Mouse (Mus musculus): ENCODE measurements around the gene Ffar1. TPM values are rescaled to one million over a fixed set of nuclear protein-coding genes. Genes with fewer than 3 reads are reported as not detected.
"Not testable (repeated sequence)": the region's sequence is repeated elsewhere in the genome, so short reads cannot be mapped to it uniquely, and the experiment has no call there.

Ffar1 gene
- total RNA-seq, 2 experiments from 2014 or later = not detected

- Histone ChIP-seq H3K4me3 (no peak overlapping the region), H3K27ac (no peak overlapping the region)
- intact Hi-C loops (cut with DNase I) = no loop called here
- DNase-seq = no peak
- no peak for TF ChIP-seq CTCF (IDR thresholded peaks at IDR 0.05)
These were observed 19.3 kb downstream of the Ffar1 start for GRCm38 (mm10) chr7:30842092-30842491.

GRCm38 (mm10) chr7:30841379-30841778, 20.0 kb downstream of the Ffar1 start:
- intact Hi-C loops (cut with DNase I) = no loop called here
- no peak for TF ChIP-seq CTCF (IDR thresholded peaks at IDR 0.05)
- DNase-seq = no peak
- Histone ChIP-seq H3K27ac (no peak overlapping the region), H3K4me3 (no peak overlapping the region)

GRCm38 (mm10) chr7:30840306-30840705, 21.1 kb downstream of the Ffar1 start:
- TF ChIP-seq CTCF (IDR thresholded peaks at IDR 0.05) = no peak
- no peak overlapping the region for H3K27ac ChIP-seq
- H3K4me3 ChIP-seq = no peak overlapping the region
- intact Hi-C loops (cut with DNase I) = no loop called here
- DNase-seq = no peak

- no peak for TF ChIP-seq CTCF (IDR thresholded peaks at IDR 0.05)
- no peak overlapping the region for H3K4me3 ChIP-seq
- intact Hi-C loops (cut with DNase I) = no loop called here
- DNase-seq = no peak
- H3K27ac ChIP-seq = no peak overlapping the region
These were observed 24.1 kb downstream of the Ffar1 start for GRCm38 (mm10) chr7:30837277-30837676.

- H3K4me3 ChIP-seq; H3K27ac ChIP-seq; intact Hi-C loops (cut with DNase I); DNase-seq: not testable (repeated sequence)
These were observed 28.7 kb downstream of the Ffar1 start for GRCm38 (mm10) chr7:30832684-30833083.

GRCm38 (mm10) chr7:30832261-30832660, 29.1 kb downstream of the Ffar1 start:
- Histone ChIP-seq H3K27ac (no peak overlapping the region), H3K4me3 (no peak overlapping the region)
- no peak for DNase-seq
- intact Hi-C loops (cut with DNase I) = no loop called here
- no peak for TF ChIP-seq CTCF (IDR thresholded peaks at IDR 0.05)

GRCm38 (mm10) chr7:30829428-30829827, 31.9 kb downstream of the Ffar1 start:
- DNase-seq = no peak
- intact Hi-C loops (cut with DNase I) = no loop called here
- H3K27ac ChIP-seq = no peak overlapping the region
- no peak for TF ChIP-seq CTCF (IDR thresholded peaks at IDR 0.05)
- H3K4me3 ChIP-seq = no peak overlapping the region

GRCm38 (mm10) chr7:30828871-30829270, 32.5 kb downstream of the Ffar1 start:
- H3K4me3 ChIP-seq; H3K27ac ChIP-seq; DNase-seq; intact Hi-C loops (cut with DNase I): not testable (repeated sequence)

- intact Hi-C loops (cut with DNase I) = no loop called here
- no peak overlapping the region for H3K27ac ChIP-seq
- no peak for TF ChIP-seq CTCF (IDR thresholded peaks at IDR 0.05)
- no peak overlapping the region for H3K4me3 ChIP-seq
- no peak for DNase-seq
These were observed 34.7 kb downstream of the Ffar1 start for GRCm38 (mm10) chr7:30826660-30827059.

GRCm38 (mm10) chr7:30824306-30824705, 37.1 kb downstream of the Ffar1 start:
- Histone ChIP-seq H3K4me3 (no peak overlapping the region), H3K27ac (no peak overlapping the region)
- DNase-seq = no peak
- intact Hi-C loops (cut with DNase I) = no loop called here
- TF ChIP-seq CTCF (IDR thresholded peaks at IDR 0.05) = no peak

GRCm38 (mm10) chr7:30823675-30824074, 37.7 kb downstream of the Ffar1 start, which contains the start of gene Ffar2:
Gene Ffar2 (minus strand): TSS chr7:30823775.
- H3K4me3 ChIP-seq = no peak within 1 kb of the TSS
- intact Hi-C loops (cut with DNase I) = no loop called here

GRCm38 (mm10) chr7:30821532-30821931, 39.8 kb downstream of the Ffar1 start:
- H3K27ac ChIP-seq = no peak overlapping the region
- no peak overlapping the region for H3K4me3 ChIP-seq
- intact Hi-C loops (cut with DNase I) = no loop called here
- no peak for DNase-seq
- TF ChIP-seq CTCF (IDR thresholded peaks at IDR 0.05) = no peak

More at GRCm38 (mm10) chr7:30823675-30824074, 37.7 kb downstream of the Ffar1 start, which contains the start of gene Ffar2:
- TF ChIP-seq CTCF (IDR thresholded peaks at IDR 0.05) = no peak
- no peak within 1 kb of the TSS for H3K27ac ChIP-seq
- no peak for DNase-seq

GRCm38 (mm10) chr7:30820854-30821445, 40.4 kb downstream of the Ffar1 start:
- Histone ChIP-seq H3K4me3 (no peak overlapping the region), H3K27ac (no peak overlapping the region)
- no peak for DNase-seq
- intact Hi-C loops (cut with DNase I) = no loop called here
- TF ChIP-seq CTCF (IDR thresholded peaks at IDR 0.05) = no peak

GRCm38 (mm10) chr7:30820131-30820530, 41.2 kb downstream of the Ffar1 start:
- intact Hi-C loops (cut with DNase I) = no loop called here

More at GRCm38 (mm10) chr7:30820131-30820530, 41.2 kb downstream of the Ffar1 start:
- TF ChIP-seq CTCF (IDR thresholded peaks at IDR 0.05) = no peak
- no peak for DNase-seq
- Histone ChIP-seq H3K4me3 (no peak overlapping the region), H3K27ac (no peak overlapping the region)
